In genomic region chr16:35232153-35232750, GRCm38 (mm10) we compare ENCODE assay signal across 12 mouse cellular contexts.
A peak's percentile ranks its signal among the peaks of the same experiment; 100 is the strongest.
DNase-seq lines count a peak whose midpoint lies in the region; ATAC-seq lines count a peak whose summit lies in the region.
"Had no signal": no experiment of that assay in that cellular context is flagged by ENCODE, and none has a peak within 500 bp of the region (broad histone marks: within the 10 kb centered on the region; RNA-seq: fewer than 3 reads in every experiment).

No protein-coding gene starts in this region.

- H3K4me3 ChIP-seq in forebrain, embryonic 10.5 days, result no peak overlapping the region
- no peak overlapping the region for H3K4me3 ChIP-seq in forebrain, embryonic 13.5 days
- H3K4me3 ChIP-seq in hindbrain, embryonic 11.5 days (ENCODE audit: low read depth, low read length), result no peak overlapping the region
- no peak overlapping the region for H3K4me3 ChIP-seq in hindbrain, embryonic 16.5 days (ENCODE audit: low read length)
- H3K4me3 ChIP-seq: liver, embryonic 13.5 days had no signal

- H3K4me2 ChIP-seq in forebrain, embryonic 13.5 days, result no peak overlapping the region
- no peak overlapping the region for H3K4me2 ChIP-seq in hindbrain, embryonic 11.5 days (replicated peaks; ENCODE audit: low read depth, low read length)
- H3K4me2 ChIP-seq in hindbrain, embryonic 16.5 days (ENCODE audit: low read length), result no peak overlapping the region
- H3K4me2 ChIP-seq: liver, embryonic 13.5 days had no signal

- H3K9ac ChIP-seq in forebrain, embryonic 13.5 days, result no peak overlapping the region
- no peak overlapping the region for H3K9ac ChIP-seq in hindbrain, embryonic 11.5 days (ENCODE audit: low read depth, low read length)
- no peak overlapping the region for H3K9ac ChIP-seq in hindbrain, embryonic 16.5 days (ENCODE audit: low read depth, low read length)
- H3K9ac ChIP-seq: liver, embryonic 13.5 days had no signal

- 0 out of 2 replicates have a peak, but pooled peaks cover 15% of the 10 kb centered on the region for H3K27me3 ChIP-seq in forebrain, embryonic 10.5 days (ENCODE audit: poor library complexity, severe bottlenecking)
- no peaks in the 10 kb centered on the region for H3K27me3 ChIP-seq in forebrain, embryonic 13.5 days
- no peaks in the 10 kb centered on the region for H3K27me3 ChIP-seq in hindbrain, embryonic 11.5 days (ENCODE audit: control insufficient read depth, insufficient read depth, low read length)
- no peaks in the 10 kb centered on the region for H3K27me3 ChIP-seq in hindbrain, embryonic 16.5 days (replicated peaks; ENCODE audit: control insufficient read depth, insufficient read depth, low read length)
- H3K27me3 ChIP-seq: liver, embryonic 13.5 days had no signal

- WGBS in forebrain, embryonic 10.5 days, result 41% methylated on average over 14 of the region's 14 CpGs
- 31% methylated on average over 14 of the region's 14 CpGs for WGBS in forebrain, embryonic 13.5 days
- 37% methylated on average over 14 of the region's 14 CpGs for WGBS in hindbrain, embryonic 11.5 days
- WGBS in hindbrain, embryonic 16.5 days, result 25% methylated on average over 14 of the region's 14 CpGs
- 12% methylated on average over 14 of the region's 14 CpGs for WGBS in large intestine, adult 2 months

- ATAC-seq in forebrain, embryonic 13.5 days, result no peak
- ATAC-seq in hindbrain, embryonic 11.5 days (ENCODE audit: low FRiP score), result no peak
- no peak for ATAC-seq in hindbrain, embryonic 16.5 days

- no peaks in the 10 kb centered on the region for H3K9me3 ChIP-seq in forebrain, embryonic 10.5 days
- H3K9me3 ChIP-seq in forebrain, embryonic 13.5 days (replicated peaks), result no peaks in the 10 kb centered on the region
- H3K9me3 ChIP-seq in hindbrain, embryonic 11.5 days (ENCODE audit: control insufficient read depth, low read length), result no peaks in the 10 kb centered on the region
- H3K9me3 ChIP-seq in hindbrain, embryonic 16.5 days (ENCODE audit: control insufficient read depth, low read length), result no peaks in the 10 kb centered on the region
- H3K9me3 ChIP-seq: liver, embryonic 13.5 days had no signal

- DNase-seq in forebrain, embryonic 10.5 days (ENCODE audit: extremely low spot score, low spot score), result no peak
- DNase-seq in hindbrain, embryonic 11.5 days (ENCODE audit: low spot score), result peak; percentile 40
- DNase-seq in testis, postnatal 14 days (ENCODE audit: low spot score), result peak; percentile 45
- DNase-seq in testis, postnatal 10 days (ENCODE audit: low spot score), result no peak
- DNase-seq in large intestine, adult 2 months (ENCODE audit: low read depth, low spot score), result peak; percentile 22
- no peak for DNase-seq in cerebellum, adult 9-11 months
- DNase-seq: adrenal gland, adult 2 months; liver, embryonic 13.5 days; spleen, adult 18-20 months had no signal

- H3K27ac ChIP-seq in forebrain, embryonic 10.5 days, result peak overlapping the region; percentile 64
- no peak overlapping the region for H3K27ac ChIP-seq in forebrain, embryonic 13.5 days
- no peak overlapping the region for H3K27ac ChIP-seq in hindbrain, embryonic 11.5 days (ENCODE audit: low read depth, low read length)
- H3K27ac ChIP-seq in hindbrain, embryonic 16.5 days (ENCODE audit: low read depth, low read length), result no peak overlapping the region
- H3K27ac ChIP-seq: kidney, postnatal 0 days; liver, embryonic 13.5 days had no signal

- H3K36me3 ChIP-seq in forebrain, embryonic 10.5 days (replicated peaks), result no peaks in the 10 kb centered on the region
- no peaks in the 10 kb centered on the region for H3K36me3 ChIP-seq in forebrain, embryonic 13.5 days (ENCODE audit: poor library complexity, severe bottlenecking)
- no peaks in the 10 kb centered on the region for H3K36me3 ChIP-seq in hindbrain, embryonic 11.5 days (ENCODE audit: control insufficient read depth, insufficient read depth, low read length)
- H3K36me3 ChIP-seq in hindbrain, embryonic 16.5 days (ENCODE audit: control insufficient read depth, insufficient read depth, low read length), result no peaks in the 10 kb centered on the region
- H3K36me3 ChIP-seq: liver, embryonic 13.5 days had no signal

- peaks cover 28% of the 10 kb centered on the region for H3K4me1 ChIP-seq in forebrain, embryonic 10.5 days
- H3K4me1 ChIP-seq in forebrain, embryonic 13.5 days, result peaks cover 16% of the 10 kb centered on the region
- H3K4me1 ChIP-seq in hindbrain, embryonic 11.5 days (replicated peaks; ENCODE audit: control insufficient read depth, insufficient read depth, low read length), result 0 out of 2 replicates have a peak, but pooled peaks cover 4% of the 10 kb centered on the region
- H3K4me1 ChIP-seq in hindbrain, embryonic 16.5 days (ENCODE audit: control insufficient read depth, insufficient read depth, low read depth, low read length), result peaks cover under 1% of the 10 kb centered on the region
- H3K4me1 ChIP-seq: liver, embryonic 13.5 days had no signal

Comparison
In these comparisons a context has a peak if more than half of its experiments do, and no peak if none do; other contexts are left out.
1. DNase-seq: peak in hindbrain, embryonic 11.5 days (single experiment), testis, postnatal 14 days (single experiment) and large intestine, adult 2 months (single experiment); none in forebrain, embryonic 10.5 days (single experiment), testis, postnatal 10 days (single experiment) and cerebellum, adult 9-11 months (single experiment).